Mouse (Mus musculus): ENCODE data around the gene Cacnb4. TPM values are rescaled to one million over a fixed set of nuclear protein-coding genes. Genes with fewer than 3 reads are reported as not detected.
A peak's percentile ranks its signal among the peaks of the same experiment; 100 is the strongest.

Gene Cacnb4
- total and polyA plus RNA-seq, 2 experiments from 2014 or later, result 12.5 to 13.3 TPM

GRCm38 (mm10) chr2:52590340-52590969, 86.2 kb downstream of the Cacnb4 start:
- DNase-seq (ENCODE audit: low spot score) (no peak), ATAC-seq (ENCODE audit: low FRiP score) (no peak)
- Histone ChIP-seq H3K27ac (ENCODE audit: low read depth, low read length) (peak overlapping the region; percentile 62), H3K4me2 (ENCODE audit: low read depth, low read length, poor library complexity, severe bottlenecking) (no peak overlapping the region), H3K9me3 (ENCODE audit: low read length) (no peaks in the 10 kb centered on the region), H3K9ac (replicated peaks; ENCODE audit: low read length, poor library complexity, severe bottlenecking) (no peak overlapping the region), H3K4me3 (ENCODE audit: low read depth, low read length) (no peak overlapping the region), H3K27me3 (ENCODE audit: insufficient read depth, low read length) (no peaks in the 10 kb centered on the region), H3K36me3 (ENCODE audit: insufficient read depth, low read length) (no peaks in the 10 kb centered on the region), H3K4me1 (ENCODE audit: insufficient read depth, low read length) (peaks cover 4% of the 10 kb centered on the region; the same call in 1 of the 2 replicates)
- no peak for TF ChIP-seq CTCF (IDR thresholded peaks at IDR 0.05)
- WGBS, result 46% methylated on average over 7 of the region's 7 CpGs

GRCm38 (mm10) chr2:52589514-52589913, 87.1 kb downstream of the Cacnb4 start:
- no peak overlapping the region for H3K4me2 ChIP-seq (ENCODE audit: low read depth, low read length, poor library complexity, severe bottlenecking)
- no peak for DNase-seq (ENCODE audit: low spot score)
- WGBS, result 86% methylated on average over 4 of the region's 4 CpGs
- H3K36me3 ChIP-seq (ENCODE audit: insufficient read depth, low read length), result no peaks in the 10 kb centered on the region
- no peaks in the 10 kb centered on the region for H3K9me3 ChIP-seq (ENCODE audit: low read length)
- H3K4me1 ChIP-seq (ENCODE audit: insufficient read depth, low read length), result peaks cover 4% of the 10 kb centered on the region; the same call in 1 of the 2 replicates
- no peak overlapping the region for H3K9ac ChIP-seq (replicated peaks; ENCODE audit: low read length, poor library complexity, severe bottlenecking)
- H3K27me3 ChIP-seq (ENCODE audit: insufficient read depth, low read length), result no peaks in the 10 kb centered on the region
- ATAC-seq (ENCODE audit: low FRiP score), result no peak
- TF ChIP-seq CTCF (IDR thresholded peaks at IDR 0.05), result peak; percentile 58
- peak overlapping the region; percentile 62; the same call in 1 of the 2 replicates for H3K27ac ChIP-seq (ENCODE audit: low read depth, low read length)
- no peak overlapping the region for H3K4me3 ChIP-seq (ENCODE audit: low read depth, low read length)

DNA sequence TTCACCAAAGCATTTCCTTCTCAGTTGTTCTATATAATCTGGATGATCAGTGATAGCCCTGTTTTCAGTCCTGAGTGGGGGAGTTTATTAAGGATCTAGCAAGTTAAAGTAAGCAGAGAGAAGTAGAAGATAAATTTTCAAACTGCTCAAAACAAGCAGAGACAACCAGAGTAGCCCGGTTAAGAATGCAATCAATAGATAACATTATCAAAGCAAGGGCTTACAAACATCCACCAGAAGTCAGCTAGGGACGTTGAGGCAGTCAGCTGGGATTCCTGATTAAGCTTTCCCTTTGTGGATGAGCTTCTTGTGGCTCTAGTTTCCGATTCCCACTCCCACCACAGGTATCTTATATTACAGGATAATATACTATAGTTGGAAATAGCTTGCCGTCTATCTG, 91.2 kb downstream of the Cacnb4 start:
- H3K27me3 ChIP-seq (ENCODE audit: insufficient read depth, low read length), result no peaks in the 10 kb centered on the region
- H3K36me3 ChIP-seq (ENCODE audit: insufficient read depth, low read length), result no peaks in the 10 kb centered on the region
- no peak overlapping the region for H3K4me3 ChIP-seq (ENCODE audit: low read depth, low read length)
- H3K4me2 ChIP-seq (ENCODE audit: low read depth, low read length, poor library complexity, severe bottlenecking), result no peak overlapping the region
- H3K9ac ChIP-seq (replicated peaks; ENCODE audit: low read length, poor library complexity, severe bottlenecking), result no peak overlapping the region
- no peak for ATAC-seq (ENCODE audit: low FRiP score)
- DNase-seq (ENCODE audit: low spot score), result no peak
- no peak overlapping the region for H3K27ac ChIP-seq (ENCODE audit: low read depth, low read length)
- 88% methylated on average over 4 of the region's 4 CpGs for WGBS
- no peak for TF ChIP-seq CTCF (IDR thresholded peaks at IDR 0.05)
- no peaks in the 10 kb centered on the region for H3K9me3 ChIP-seq (ENCODE audit: low read length)
- peaks cover 2% of the 10 kb centered on the region; the same call in 1 of the 2 replicates for H3K4me1 ChIP-seq (ENCODE audit: insufficient read depth, low read length)

DNA sequence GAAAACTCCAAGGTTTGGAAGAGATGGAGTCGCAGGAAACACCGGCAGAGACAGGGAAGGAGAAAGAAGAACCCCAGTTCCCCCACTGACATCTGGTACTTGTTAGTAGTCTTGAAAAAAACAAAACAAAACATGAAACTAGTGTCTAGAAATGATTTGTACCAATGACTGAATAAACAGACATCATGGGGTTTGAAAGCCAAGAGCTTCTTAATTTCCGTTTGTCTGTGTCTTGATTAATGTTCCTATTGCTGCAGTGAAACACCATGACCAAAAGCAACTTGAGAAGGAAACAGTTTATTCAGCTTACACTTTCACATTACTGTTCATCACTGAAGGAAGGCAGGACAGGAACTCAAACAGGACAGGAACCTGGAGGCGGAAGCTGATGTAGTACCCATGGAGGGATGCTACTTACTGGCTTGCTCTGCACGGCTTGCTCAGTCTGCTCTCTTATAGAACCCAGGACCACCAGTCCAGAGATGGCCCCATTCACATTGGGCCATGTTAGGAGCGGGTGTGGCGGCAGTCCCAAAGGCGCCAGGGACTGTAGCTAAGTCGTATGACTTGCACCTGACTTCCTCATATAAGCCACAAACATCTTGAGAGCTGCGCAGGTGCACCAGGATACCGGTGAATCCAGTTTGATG, 95.4 kb downstream of the Cacnb4 start:
- ATAC-seq (ENCODE audit: low FRiP score), result no peak
- Histone ChIP-seq H3K9me3 (ENCODE audit: low read length) (no peaks in the 10 kb centered on the region), H3K9ac (replicated peaks; ENCODE audit: low read length, poor library complexity, severe bottlenecking) (no peak overlapping the region), H3K4me1 (ENCODE audit: insufficient read depth, low read length) (0 out of 2 replicates have a peak, but pooled peaks cover 4% of the 10 kb centered on the region), H3K4me2 (ENCODE audit: low read depth, low read length, poor library complexity, severe bottlenecking) (no peak overlapping the region), H3K4me3 (ENCODE audit: low read depth, low read length) (no peak overlapping the region), H3K27me3 (ENCODE audit: insufficient read depth, low read length) (no peaks in the 10 kb centered on the region), H3K27ac (ENCODE audit: low read depth, low read length) (no peak overlapping the region), H3K36me3 (ENCODE audit: insufficient read depth, low read length) (no peaks in the 10 kb centered on the region)
- WGBS, result 94% methylated on average over 10 of the region's 11 CpGs
- DNase-seq (ENCODE audit: low spot score), result no peak
- TF ChIP-seq CTCF (IDR thresholded peaks at IDR 0.05), result no peak

DNA sequence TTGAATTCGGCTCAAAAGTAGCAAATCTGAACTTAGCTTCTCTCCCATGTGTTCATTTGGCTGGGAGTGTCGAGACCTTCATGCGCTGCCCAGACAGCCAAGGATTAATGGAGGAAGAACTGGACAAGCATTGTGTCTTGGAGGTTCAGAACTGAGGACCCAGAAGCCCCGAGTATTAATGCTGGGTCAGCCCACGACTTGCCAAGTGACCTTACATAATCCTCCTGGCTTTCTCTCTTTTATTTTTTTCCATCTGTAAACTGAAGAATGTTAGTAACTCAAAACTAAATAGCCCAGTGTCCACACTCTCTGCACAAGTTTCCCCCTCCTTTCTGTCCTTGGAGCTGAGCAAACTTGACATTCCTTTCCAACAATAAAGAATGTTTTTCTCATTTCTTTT, 95.9 kb downstream of the Cacnb4 start:
- Histone ChIP-seq H3K4me2 (ENCODE audit: low read depth, low read length, poor library complexity, severe bottlenecking) (no peak overlapping the region), H3K4me1 (ENCODE audit: insufficient read depth, low read length) (0 out of 2 replicates have a peak, but pooled peaks cover 4% of the 10 kb centered on the region), H3K27me3 (ENCODE audit: insufficient read depth, low read length) (no peaks in the 10 kb centered on the region), H3K9me3 (ENCODE audit: low read length) (no peaks in the 10 kb centered on the region), H3K36me3 (ENCODE audit: insufficient read depth, low read length) (no peaks in the 10 kb centered on the region), H3K9ac (replicated peaks; ENCODE audit: low read length, poor library complexity, severe bottlenecking) (no peak overlapping the region), H3K4me3 (ENCODE audit: low read depth, low read length) (no peak overlapping the region), H3K27ac (ENCODE audit: low read depth, low read length) (no peak overlapping the region)
- WGBS, result 60% methylated on average over 5 of the region's 5 CpGs
- DNase-seq (ENCODE audit: low spot score) (no peak), ATAC-seq (ENCODE audit: low FRiP score) (no peak)
- TF ChIP-seq CTCF (IDR thresholded peaks at IDR 0.05), result no peak

DNA sequence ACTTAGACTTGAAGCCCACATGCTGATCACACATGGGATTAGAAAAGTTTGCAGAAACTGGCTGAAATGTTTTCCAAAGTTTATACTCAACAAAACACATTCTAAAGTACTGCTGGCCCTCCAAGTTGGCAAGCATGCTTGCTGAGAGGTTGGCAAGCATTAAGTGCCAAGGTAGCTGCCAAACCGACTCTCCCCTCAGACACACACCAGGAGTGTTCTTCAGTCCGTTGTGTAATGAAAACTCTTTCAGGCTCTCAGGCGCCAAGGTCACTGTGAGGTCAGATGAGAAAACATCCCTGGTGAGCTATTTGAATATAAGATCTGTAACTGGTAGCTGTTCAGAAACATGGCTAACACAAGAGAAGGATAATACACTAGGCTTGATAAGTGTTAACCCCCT, 97.8 kb downstream of the Cacnb4 start:
- ATAC-seq (ENCODE audit: low FRiP score), result no peak
- no peak for TF ChIP-seq CTCF (IDR thresholded peaks at IDR 0.05)
- WGBS, result 50% methylated on average over 3 of the region's 3 CpGs

More for the DNA sequence above, 97.8 kb downstream of the Cacnb4 start:
- Histone ChIP-seq H3K27ac (ENCODE audit: low read depth, low read length) (no peak overlapping the region), H3K27me3 (ENCODE audit: insufficient read depth, low read length) (no peaks in the 10 kb centered on the region), H3K4me2 (ENCODE audit: low read depth, low read length, poor library complexity, severe bottlenecking) (no peak overlapping the region), H3K4me1 (ENCODE audit: insufficient read depth, low read length) (0 out of 2 replicates have a peak, but pooled peaks cover 4% of the 10 kb centered on the region), H3K9me3 (ENCODE audit: low read length) (no peaks in the 10 kb centered on the region), H3K4me3 (ENCODE audit: low read depth, low read length) (no peak overlapping the region), H3K36me3 (ENCODE audit: insufficient read depth, low read length) (no peaks in the 10 kb centered on the region), H3K9ac (replicated peaks; ENCODE audit: low read length, poor library complexity, severe bottlenecking) (no peak overlapping the region)
- DNase-seq (ENCODE audit: low spot score), result peak; percentile 51
